Mouse (Mus musculus) C2C12 (cell line): ENCODE data around the gene Tbc1d8.

Source experiments
- CEBPB ChIP-seq: IDR thresholded peaks from one replicate; pipeline ENCODE4 v1.6.1; 2011; ENCODE audit warnings: low read depth, mild to moderate bottlenecking, control low read depth, moderate library complexity
- CTCF ChIP-seq: IDR thresholded peaks from one replicate; pipeline ENCODE4 v1.5.1; 2011; ENCODE audit not compliant: control insufficient read depth, insufficient read depth, insufficient read length
- FOSL1 ChIP-seq: IDR thresholded peaks from one replicate; pipeline ENCODE4 v1.8.0; 2011; ENCODE audit warnings: mild to moderate bottlenecking, low read length; ENCODE audit not compliant: poor library complexity, insufficient read depth, severe bottlenecking
- MAX ChIP-seq: IDR thresholded peaks from one replicate; pipeline ENCODE4 v1.6.1; 2011; ENCODE audit warnings: mild to moderate bottlenecking, control low read depth
- MYOD1 ChIP-seq: IDR thresholded peaks from one replicate; pipeline ENCODE4 v1.6.1; 2011; ENCODE audit warnings: low read depth; ENCODE audit not compliant: control insufficient read depth, insufficient read length
- MYOG ChIP-seq: IDR thresholded peaks from one replicate; pipeline ENCODE4 v1.6.1; 2011; ENCODE audit not compliant: control insufficient read depth, insufficient read length; ENCODE audit errors: extremely low read depth
- USF1 ChIP-seq: IDR thresholded peaks from one replicate; pipeline ENCODE4 v1.6.1; 2011; ENCODE audit warnings: low read depth, mild to moderate bottlenecking, control low read depth, moderate library complexity

DNA sequence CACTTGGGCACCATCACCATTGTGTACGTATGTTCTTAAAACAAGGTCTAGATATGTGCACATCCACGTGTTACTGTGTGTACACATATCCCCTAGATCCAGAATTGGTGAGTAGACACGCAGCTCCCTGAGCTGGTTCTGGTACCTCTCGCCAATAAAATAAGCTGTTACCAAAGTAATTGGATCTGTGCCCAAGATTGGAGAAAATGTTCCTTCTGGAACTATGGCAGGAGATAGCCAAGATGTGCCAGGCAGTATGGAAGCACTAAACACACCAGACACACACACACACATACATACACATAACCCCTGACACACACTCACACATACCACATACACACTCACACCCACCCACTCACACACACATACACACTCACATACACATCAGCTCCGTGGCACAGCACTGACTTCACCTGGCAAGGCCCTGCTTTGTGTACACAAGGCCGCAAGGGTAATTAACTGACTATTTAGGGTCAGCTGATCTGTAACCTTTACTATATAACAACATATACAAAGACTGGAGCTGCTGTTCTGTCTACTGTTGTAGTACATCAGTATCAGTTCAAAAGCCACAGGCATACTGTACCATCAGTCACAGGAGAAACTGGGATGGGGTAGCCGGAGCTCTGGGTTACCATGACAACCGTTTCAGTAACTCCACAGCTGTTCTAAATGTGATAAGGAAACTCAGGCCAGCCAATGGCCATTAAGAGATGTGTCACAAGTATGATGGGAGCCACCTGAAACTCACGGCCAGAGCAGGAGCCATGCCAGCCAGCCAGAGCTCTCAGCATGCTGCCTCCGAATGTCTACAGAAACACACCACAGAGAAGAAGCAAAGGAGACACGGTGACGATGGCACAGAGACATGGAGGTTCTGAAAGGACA, 38.6 kb downstream of the Tbc1d8 start:
- TF ChIP-seq CTCF (no peak), MAX (no peak), USF1 (no peak), MYOD1 (no peak), CEBPB (no peak), MYOG (no peak), FOSL1 (no peak)
